Mouse (Mus musculus) hindbrain, embryonic 15.5 days (tissue): Measurements from ENCODE around the gene Stk11. TPM values are rescaled to one million over a fixed set of nuclear protein-coding genes. Genes with fewer than 3 reads are reported as not detected.

Source experiments
- ATAC-seq: fragments of 200-750 bp; cut with Nextera tagmentation; 2 replicates; pipeline ENCODE4 v1.8.0; 2017; ENCODE audit warnings: low read depth, moderate number of reproducible peaks, moderate TSS enrichment; ENCODE audit not compliant: low FRiP score
- H3K27ac ChIP-seq: fragments of 300-500 bp; sonication (generic); replicated peaks from 2 replicates; pipeline ENCODE4 v1.5.1; 2015; ENCODE audit warnings: mild to moderate bottlenecking, inconsistent platforms
- H3K27me3 ChIP-seq: fragments of 300-500 bp; sonication (generic); 2 replicates; pipeline ENCODE4 v1.6.1; 2015; ENCODE audit warnings: control low read depth, inconsistent platforms
- H3K36me3 ChIP-seq: fragments of 300-500 bp; sonication (generic); 2 replicates; pipeline ENCODE4 v1.6.1; 2015; ENCODE audit warnings: control low read depth, inconsistent platforms
- H3K4me1 ChIP-seq: fragments of 300-500 bp; sonication (generic); replicated peaks from 2 replicates; pipeline ENCODE4 v1.6.1; 2015; ENCODE audit warnings: control low read depth, inconsistent platforms
- H3K4me2 ChIP-seq: fragments of 300-500 bp; sonication (generic); 2 replicates; pipeline ENCODE4 v1.6.1; 2015; ENCODE audit warnings: moderate library complexity, mild to moderate bottlenecking, inconsistent platforms
- H3K4me3 ChIP-seq: fragments of 300-500 bp; sonication (generic); 2 replicates; pipeline ENCODE4 v1.5.1; 2015; ENCODE audit warnings: mild to moderate bottlenecking, inconsistent platforms
- H3K9ac ChIP-seq: fragments of 300-500 bp; sonication (generic); 2 replicates; pipeline ENCODE4 v1.6.1; 2015; ENCODE audit warnings: inconsistent platforms
- H3K9me3 ChIP-seq: fragments of 300-500 bp; sonication (generic); 2 replicates; pipeline ENCODE4 v1.6.1; 2016; ENCODE audit warnings: control low read depth, inconsistent platforms
- WGBS: fragments of 180-500 bp; shearing (Covaris S2); methylation state at CpG from one replicate; pipeline ENCODE4 v1.1.7; 2015; 5-methylcytosine and 5-hydroxymethylcytosine counted together
- polyA plus RNA-seq: library from polyadenylated mRNA; unstranded; fragments of >200 nt; fragmentation: Nextera tagmentation; extraction: Ambion mirVana; gene quantifications from 2 replicates; pipeline ENCODE4 v1.2.1, GENCODE M21; 2015

The Stk11 gene
- polyA plus RNA-seq, 1 experiment from 2014 or later: 20.0 TPM

- Histone ChIP-seq H3K27me3 (no peaks in the 10 kb centered on the region), H3K27ac (peak overlapping the region; percentile 100), H3K4me3 (peak overlapping the region; percentile 87), H3K9me3 (no peaks in the 10 kb centered on the region), H3K9ac (peak overlapping the region; percentile 97), H3K4me2 (peak overlapping the region; percentile 96), H3K4me1 (peaks cover 49% of the 10 kb centered on the region), H3K36me3 (peaks cover 23% of the 10 kb centered on the region)
- WGBS: under 1% methylated on average over 55 of the region's 57 CpGs
- peak; percentile 25 for ATAC-seq
Measured at GRCm38 (mm10) chr10:80148610-80149290, 33.1 kb downstream of the Stk11 start.

GRCm38 (mm10) chr10:80149291-80150225, 34.0 kb downstream of the Stk11 start:
- WGBS: under 1% methylated on average over 87 of the region's 88 CpGs
- H3K4me1 ChIP-seq: peaks cover 52% of the 10 kb centered on the region
- peak overlapping the region; percentile 100 for H3K27ac ChIP-seq
- H3K4me3 ChIP-seq: peak overlapping the region; percentile 87
- peak overlapping the region; percentile 96 for H3K4me2 ChIP-seq
- no peaks in the 10 kb centered on the region for H3K27me3 ChIP-seq
- H3K9ac ChIP-seq: peak overlapping the region; percentile 99
- H3K9me3 ChIP-seq: no peaks in the 10 kb centered on the region
- peak; percentile 89 for ATAC-seq
- H3K36me3 ChIP-seq: peaks cover 24% of the 10 kb centered on the region

- peak overlapping the region; percentile 96 for H3K4me2 ChIP-seq
- no peaks in the 10 kb centered on the region for H3K27me3 ChIP-seq
- H3K36me3 ChIP-seq: peaks cover 25% of the 10 kb centered on the region
- no peaks in the 10 kb centered on the region for H3K9me3 ChIP-seq
- H3K27ac ChIP-seq: peak overlapping the region; percentile 100
- no peak for ATAC-seq
- WGBS: under 1% methylated on average over 49 of the region's 71 CpGs
- H3K4me1 ChIP-seq: peaks cover 57% of the 10 kb centered on the region
- peak overlapping the region; percentile 99 for H3K9ac ChIP-seq
- H3K4me3 ChIP-seq: peak overlapping the region; percentile 87
Measured at GRCm38 (mm10) chr10:80150226-80151210, 34.9 kb downstream of the Stk11 start.

- H3K27ac ChIP-seq: peak overlapping the region; percentile 100
- H3K4me1 ChIP-seq: peaks cover 53% of the 10 kb centered on the region
- peak overlapping the region; percentile 96 for H3K4me2 ChIP-seq
- H3K4me3 ChIP-seq: peak overlapping the region; percentile 87
- ATAC-seq: no peak
- H3K9ac ChIP-seq: peak overlapping the region; percentile 99
- peaks cover 34% of the 10 kb centered on the region for H3K36me3 ChIP-seq
- no peaks in the 10 kb centered on the region for H3K27me3 ChIP-seq
- H3K9me3 ChIP-seq: no peaks in the 10 kb centered on the region
- WGBS: under 1% methylated on average over 24 of the region's 26 CpGs
Measured at GRCm38 (mm10) chr10:80151211-80152034, 35.8 kb downstream of the Stk11 start.

GRCm38 (mm10) chr10:80152071-80152872, 36.7 kb downstream of the Stk11 start:
- Histone ChIP-seq H3K9ac (peak overlapping the region; percentile 99), H3K9me3 (no peaks in the 10 kb centered on the region), H3K27ac (peak overlapping the region; percentile 100), H3K4me3 (peak overlapping the region; percentile 87), H3K4me2 (peak overlapping the region; percentile 96), H3K36me3 (peaks cover 43% of the 10 kb centered on the region), H3K4me1 (peaks cover 62% of the 10 kb centered on the region), H3K27me3 (no peaks in the 10 kb centered on the region)
- 4% methylated on average over 15 of the region's 15 CpGs for WGBS
- ATAC-seq: no peak

- peak overlapping the region; percentile 100 for H3K27ac ChIP-seq
- peak overlapping the region; percentile 87 for H3K4me3 ChIP-seq
- H3K9ac ChIP-seq: peak overlapping the region; percentile 99
- ATAC-seq: no peak
- peaks cover 46% of the 10 kb centered on the region for H3K36me3 ChIP-seq
- peak overlapping the region; percentile 96 for H3K4me2 ChIP-seq
- 34% methylated on average over 3 of the region's 3 CpGs for WGBS
- H3K27me3 ChIP-seq: no peaks in the 10 kb centered on the region
- no peaks in the 10 kb centered on the region for H3K9me3 ChIP-seq
- peaks cover 60% of the 10 kb centered on the region for H3K4me1 ChIP-seq
Measured at GRCm38 (mm10) chr10:80152873-80153260, 37.3 kb downstream of the Stk11 start.

GRCm38 (mm10) chr10:80153713-80154112, 38.1 kb downstream of the Stk11 start:
- Histone ChIP-seq H3K27me3 (no peaks in the 10 kb centered on the region), H3K9ac (0 out of 2 replicates have a peak overlapping the region, but pooled peaks have one; percentile 2), H3K27ac (peak overlapping the region; percentile 100; the same call in 1 of the 2 replicates), H3K4me1 (peaks cover 65% of the 10 kb centered on the region), H3K9me3 (no peaks in the 10 kb centered on the region), H3K4me2 (peak overlapping the region; percentile 96), H3K36me3 (peaks cover 46% of the 10 kb centered on the region), H3K4me3 (peak overlapping the region; percentile 3; the same call in 1 of the 2 replicates)
- 84% methylated on average over 19 of the region's 19 CpGs for WGBS
- ATAC-seq: no peak

- Histone ChIP-seq H3K27me3 (no peaks in the 10 kb centered on the region), H3K4me2 (no peak overlapping the region; the same call in 1 of the 2 replicates), H3K9me3 (no peaks in the 10 kb centered on the region), H3K4me1 (peaks cover 72% of the 10 kb centered on the region), H3K36me3 (peaks cover 46% of the 10 kb centered on the region), H3K4me3 (no peak overlapping the region), H3K9ac (no peak overlapping the region), H3K27ac (peak overlapping the region; percentile 67; the same call in 1 of the 2 replicates)
- no peak for ATAC-seq
- WGBS: 89% methylated on average over 7 of the region's 7 CpGs
Measured at GRCm38 (mm10) chr10:80154384-80154783, 38.8 kb downstream of the Stk11 start.

- no peak for ATAC-seq
- Histone ChIP-seq H3K36me3 (peaks cover 46% of the 10 kb centered on the region), H3K4me3 (no peak overlapping the region), H3K4me1 (peaks cover 78% of the 10 kb centered on the region), H3K27me3 (no peaks in the 10 kb centered on the region), H3K9ac (no peak overlapping the region), H3K4me2 (peak overlapping the region; percentile 8; the same call in 1 of the 2 replicates), H3K9me3 (no peaks in the 10 kb centered on the region), H3K27ac (peak overlapping the region; percentile 67)
- 45% methylated on average over 1 of the region's 1 CpGs for WGBS
Measured at GRCm38 (mm10) chr10:80155277-80155676, 39.7 kb downstream of the Stk11 start.
